Comparison of ENCODE assay signal across 12 mouse cellular contexts in genomic region chr3:90664219-90664618, GRCm38 (mm10). TPM values are rescaled to one million over a fixed set of nuclear protein-coding genes. Genes with fewer than 3 reads are reported as not detected.
DNase-seq lines count a peak whose midpoint lies in the region; ATAC-seq and TF ChIP-seq lines count a peak whose summit lies in the region.
"Had no signal": no experiment of that assay in that cellular context is flagged by ENCODE, and none has a peak within 500 bp of the region (broad histone marks: within the 10 kb centered on the region; RNA-seq: fewer than 3 reads in every experiment).

No protein-coding gene starts in this region.

- no peaks in the 10 kb centered on the region for H3K4me1 ChIP-seq in hindbrain, embryonic 11.5 days (replicated peaks; ENCODE audit: control insufficient read depth, insufficient read depth, low read length)
- H3K4me1 ChIP-seq in hindbrain, embryonic 12.5 days: no peaks in the 10 kb centered on the region
- H3K4me1 ChIP-seq in ES-Bruce4 (ENCODE audit: control insufficient read depth, insufficient read depth, low read length): no peaks in the 10 kb centered on the region
- H3K4me1 ChIP-seq: forebrain, embryonic 10.5 days; liver, embryonic 13.5 days had no signal

- DNase-seq in hindbrain, embryonic 11.5 days (ENCODE audit: low spot score): peak; percentile 16
- peak; percentile 58 for DNase-seq in 416B (ENCODE audit: low read depth)
- peak; percentile 7 for DNase-seq in forelimb bud, embryonic 11.5 days (ENCODE audit: low read depth, low spot score)
- DNase-seq in frontal cortex, postnatal 14 days (ENCODE audit: low spot score in 2 of 2): no peak
- DNase-seq in urinary bladder, adult 2 months (ENCODE audit: low spot score): no peak
- DNase-seq in heart, adult 18-20 months: no peak
- DNase-seq: liver, embryonic 13.5 days had no signal

- ATAC-seq in hindbrain, embryonic 11.5 days (ENCODE audit: low FRiP score): no peak
- ATAC-seq in hindbrain, embryonic 12.5 days (ENCODE audit: low FRiP score): no peak

- TF ChIP-seq CTCF in ES-Bruce4 (IDR thresholded peaks at IDR 0.05; ENCODE audit: low read depth, low read length): peak; percentile 40

- H3K9me3 ChIP-seq in hindbrain, embryonic 11.5 days (ENCODE audit: control insufficient read depth, low read length): no peaks in the 10 kb centered on the region
- no peaks in the 10 kb centered on the region for H3K9me3 ChIP-seq in hindbrain, embryonic 12.5 days (replicated peaks)
- H3K9me3 ChIP-seq in ES-Bruce4 (replicated peaks; ENCODE audit: control insufficient read depth, insufficient read depth, low read length, poor library complexity, severe bottlenecking): no peaks in the 10 kb centered on the region
- H3K9me3 ChIP-seq: forebrain, embryonic 10.5 days; liver, embryonic 13.5 days had no signal

- TF ChIP-seq POLR2A in ES-Bruce4 (IDR thresholded peaks at IDR 0.05; ENCODE audit: insufficient read depth, low read length): no peak

- no peak overlapping the region for H3K9ac ChIP-seq in hindbrain, embryonic 11.5 days (ENCODE audit: low read depth, low read length)
- H3K9ac ChIP-seq in hindbrain, embryonic 12.5 days: no peak overlapping the region
- H3K9ac ChIP-seq in ES-Bruce4 (ENCODE audit: low read depth, poor library complexity, severe bottlenecking): no peak overlapping the region
- H3K9ac ChIP-seq: hindbrain, embryonic 14.5 days; liver, embryonic 13.5 days had no signal

- H3K4me2 ChIP-seq in hindbrain, embryonic 11.5 days (replicated peaks; ENCODE audit: low read depth, low read length): no peak overlapping the region
- no peak overlapping the region for H3K4me2 ChIP-seq in hindbrain, embryonic 12.5 days (replicated peaks)
- H3K4me2 ChIP-seq: hindbrain, embryonic 14.5 days; liver, embryonic 13.5 days had no signal

- H3K27me3 ChIP-seq in hindbrain, embryonic 11.5 days (ENCODE audit: control insufficient read depth, insufficient read depth, low read length): no peaks in the 10 kb centered on the region
- H3K27me3 ChIP-seq in hindbrain, embryonic 12.5 days: no peaks in the 10 kb centered on the region
- H3K27me3 ChIP-seq in ES-Bruce4 (ENCODE audit: control insufficient read depth, insufficient read depth, low read length, poor library complexity, severe bottlenecking): no peaks in the 10 kb centered on the region
- H3K27me3 ChIP-seq: liver, embryonic 13.5 days had no signal

- no peak for TF ChIP-seq EP300 in ES-Bruce4 (IDR thresholded peaks at IDR 0.05; ENCODE audit: insufficient read depth, low read depth, low read length)

- no peak overlapping the region for H3K27ac ChIP-seq in hindbrain, embryonic 11.5 days (ENCODE audit: low read depth, low read length)
- no peak overlapping the region for H3K27ac ChIP-seq in hindbrain, embryonic 12.5 days
- H3K27ac ChIP-seq in ES-Bruce4 (ENCODE audit: insufficient read depth, low read length): no peak overlapping the region
- H3K27ac ChIP-seq: forebrain, embryonic 10.5 days; hindbrain, embryonic 14.5 days; liver, embryonic 13.5 days had no signal

- WGBS in hindbrain, embryonic 11.5 days: 83% methylated on average over 2 of the region's 2 CpGs
- WGBS in hindbrain, embryonic 12.5 days: 77% methylated on average over 2 of the region's 2 CpGs

- H3K36me3 ChIP-seq in hindbrain, embryonic 11.5 days (ENCODE audit: control insufficient read depth, insufficient read depth, low read length): no peaks in the 10 kb centered on the region
- H3K36me3 ChIP-seq in hindbrain, embryonic 12.5 days: no peaks in the 10 kb centered on the region
- H3K36me3 ChIP-seq in ES-Bruce4 (ENCODE audit: control insufficient read depth, insufficient read depth, low read length, poor library complexity, severe bottlenecking): no peaks in the 10 kb centered on the region
- H3K36me3 ChIP-seq: forebrain, embryonic 10.5 days; liver, embryonic 13.5 days had no signal

- no peak overlapping the region for H3K4me3 ChIP-seq in hindbrain, embryonic 11.5 days (ENCODE audit: low read depth, low read length)
- H3K4me3 ChIP-seq in hindbrain, embryonic 12.5 days: no peak overlapping the region
- H3K4me3 ChIP-seq in ES-Bruce4 (ENCODE audit: low read depth, low read length): no peak overlapping the region
- H3K4me3 ChIP-seq: forebrain, embryonic 10.5 days; liver, embryonic 13.5 days had no signal

RNA-seq across cellular contexts. Expression of gene S100a8, which starts 4.6 kb away (rescaled TPM):
- polyA plus RNA-seq in hindbrain, embryonic 11.5 days (2014; fragmentation: Nextera tagmentation; extraction: Ambion mirVana): 2.8 and 4.2 TPM in 2 replicates
- polyA plus RNA-seq in hindbrain, embryonic 12.5 days (2016; fragmentation: Nextera tagmentation; extraction: Ambion mirVana): 8.2 and 19.4 TPM in 2 replicates
- not detected in 2 replicates for polyA plus RNA-seq in ES-Bruce4 (2011; ENCODE audit: insufficient read depth, insufficient read length, low read depth, missing spikeins)
- polyA plus RNA-seq in urinary bladder, adult 2 months (2012; rRNA removed): 0.45 and 1.0 TPM in 2 replicates
- not detected for total RNA-seq in heart, adult 18-20 months (2021)

RNA-seq across cellular contexts. Expression of gene S100a7a, which starts 10.4 kb away (rescaled TPM):
- polyA plus RNA-seq in hindbrain, embryonic 11.5 days (2014; fragmentation: Nextera tagmentation; extraction: Ambion mirVana): not detected in 2 replicates
- polyA plus RNA-seq in hindbrain, embryonic 12.5 days (2016; fragmentation: Nextera tagmentation; extraction: Ambion mirVana): not detected in 2 replicates
- 0.79 TPM in 1 of 2 replicates, not detected in the other for polyA plus RNA-seq in ES-Bruce4 (2011; ENCODE audit: insufficient read depth, insufficient read length, low read depth, missing spikeins)
- 4.6 and 6.6 TPM in 2 replicates for polyA plus RNA-seq in urinary bladder, adult 2 months (2012; rRNA removed)
- total RNA-seq in heart, adult 18-20 months (2021): under 1 TPM in 1 of 2 experiments, not detected in 1; 0.47 TPM
- polyA plus RNA-seq: forebrain, embryonic 10.5 days; hindbrain, embryonic 14.5 days; liver, embryonic 13.5 days had no signal

RNA-seq across cellular contexts. Expression of gene S100a9, which starts 31.3 kb away (rescaled TPM):
- 0.86 and 3.1 TPM in 2 replicates for polyA plus RNA-seq in hindbrain, embryonic 11.5 days (2014; fragmentation: Nextera tagmentation; extraction: Ambion mirVana)
- 7.9 and 10.2 TPM in 2 replicates for polyA plus RNA-seq in hindbrain, embryonic 12.5 days (2016; fragmentation: Nextera tagmentation; extraction: Ambion mirVana)
- not detected in 2 replicates for polyA plus RNA-seq in ES-Bruce4 (2011; ENCODE audit: insufficient read depth, insufficient read length, low read depth, missing spikeins)
- 0.15 and 0.71 TPM in 2 replicates for polyA plus RNA-seq in urinary bladder, adult 2 months (2012; rRNA removed)
- total RNA-seq in heart, adult 18-20 months (2021): under 1 TPM in 1 of 2 experiments, not detected in 1; 0.57 TPM
- polyA plus RNA-seq: forebrain, embryonic 10.5 days had no signal

RNA-seq across cellular contexts. Expression of gene S100a6, which starts 51.5 kb away (rescaled TPM):
- 23.5 and 25.9 TPM in 2 replicates for polyA plus RNA-seq in hindbrain, embryonic 11.5 days (2014; fragmentation: Nextera tagmentation; extraction: Ambion mirVana)
- 28.5 and 30.3 TPM in 2 replicates for polyA plus RNA-seq in hindbrain, embryonic 12.5 days (2016; fragmentation: Nextera tagmentation; extraction: Ambion mirVana)
- polyA plus RNA-seq in ES-Bruce4 (2011; ENCODE audit: insufficient read depth, insufficient read length, low read depth, missing spikeins): 516 and 526 TPM in 2 replicates
- 3,944 and 6,594 TPM in 2 replicates for polyA plus RNA-seq in urinary bladder, adult 2 months (2012; rRNA removed)
- 10 to 100 TPM; 76.5 to 79.4 TPM for total RNA-seq in heart, adult 18-20 months (2021)

RNA-seq across cellular contexts. Expression of gene S100a5, which starts 55.9 kb away (rescaled TPM):
- not detected in 2 replicates for polyA plus RNA-seq in hindbrain, embryonic 11.5 days (2014; fragmentation: Nextera tagmentation; extraction: Ambion mirVana)
- polyA plus RNA-seq in hindbrain, embryonic 12.5 days (2016; fragmentation: Nextera tagmentation; extraction: Ambion mirVana): not detected in 2 replicates
- not detected in 2 replicates for polyA plus RNA-seq in ES-Bruce4 (2011; ENCODE audit: insufficient read depth, insufficient read length, low read depth, missing spikeins)
- 9.8 and 10.2 TPM in 2 replicates for polyA plus RNA-seq in urinary bladder, adult 2 months (2012; rRNA removed)
- total RNA-seq in heart, adult 18-20 months (2021): not detected
- polyA plus RNA-seq: forebrain, embryonic 10.5 days; hindbrain, embryonic 14.5 days; liver, embryonic 13.5 days; spleen, adult 2 months had no signal

Comparison
In these comparisons a context has a peak if more than half of its experiments do, and no peak if none do; other contexts are left out.
1. DNase-seq: peak in hindbrain, embryonic 11.5 days (single experiment), 416B (single experiment) and forelimb bud, embryonic 11.5 days (single experiment); none in frontal cortex, postnatal 14 days (0 of 2), urinary bladder, adult 2 months (single experiment) and heart, adult 18-20 months (0 of 2).